Mouse (Mus musculus) heart, embryonic 11.5 days (tissue): ENCODE measurements around the gene Ldb3. TPM values are rescaled to one million over a fixed set of nuclear protein-coding genes. Genes with fewer than 3 reads are reported as not detected.

ENCODE experiments used
- ATAC-seq: fragments of 200-750 bp; cut with Nextera tagmentation; replicated peaks from 2 replicates; pipeline ENCODE4 v1.8.0; 2017; ENCODE audit warnings: moderate library complexity; ENCODE audit not compliant: insufficient number of reproducible peaks, low FRiP score, low TSS enrichment
- H3K27ac ChIP-seq: fragments of 300-500 bp; sonication (generic); 2 replicates; pipeline ENCODE4 v1.5.1; 2014; ENCODE audit warnings: mild to moderate bottlenecking, low read depth, low read length
- H3K27me3 ChIP-seq: fragments of 300-500 bp; sonication (generic); 2 replicates; pipeline ENCODE4 v1.6.1; 2014; ENCODE audit warnings: mild to moderate bottlenecking, low read length, mixed read lengths; ENCODE audit not compliant: control insufficient read depth, insufficient read depth
- H3K36me3 ChIP-seq: fragments of 300-500 bp; sonication (generic); 2 replicates; pipeline ENCODE4 v1.6.1; 2014; ENCODE audit warnings: mild to moderate bottlenecking, low read length, moderate library complexity, mixed read lengths; ENCODE audit not compliant: control insufficient read depth, insufficient read depth
- H3K4me1 ChIP-seq: fragments of 300-500 bp; sonication (generic); 2 replicates; pipeline ENCODE4 v1.6.1; 2014; ENCODE audit warnings: low read length; ENCODE audit not compliant: control insufficient read depth, insufficient read depth
- H3K4me2 ChIP-seq: fragments of 300-500 bp; sonication (generic); 2 replicates; pipeline ENCODE4 v1.6.1; 2014; ENCODE audit warnings: mild to moderate bottlenecking, moderate library complexity
- H3K4me3 ChIP-seq: fragments of 300-500 bp; sonication (generic); 2 replicates; pipeline ENCODE4 v1.5.1; 2014; ENCODE audit warnings: low read depth, low read length
- H3K9ac ChIP-seq: fragments of 300-500 bp; sonication (generic); 2 replicates; pipeline ENCODE4 v1.6.1; 2014; ENCODE audit warnings: mild to moderate bottlenecking, low read depth, low read length, moderate library complexity
- H3K9me3 ChIP-seq: fragments of 300-500 bp; sonication (generic); replicated peaks from 2 replicates; pipeline ENCODE4 v1.6.1; 2016; ENCODE audit warnings: low read length; ENCODE audit not compliant: control insufficient read depth
- WGBS: fragments of 180-500 bp; shearing (Covaris S2); extraction: QIAGEN DNeasy Blood & Tissue Kit; methylation state at CpG from one replicate; pipeline ENCODE4 v1.1.7; 2014; ENCODE audit not compliant: insufficient replicate concordance; 5-methylcytosine and 5-hydroxymethylcytosine counted together
- polyA plus RNA-seq: library from polyadenylated mRNA; unstranded; fragments of >200 nt; fragmentation: Nextera tagmentation; extraction: Ambion mirVana; gene quantifications from 2 replicates; pipeline ENCODE4 v1.2.1, GENCODE M21; 2014

The Ldb3 gene
- polyA plus RNA-seq, 1 experiment from 2014 or later = 221 TPM

DNA sequence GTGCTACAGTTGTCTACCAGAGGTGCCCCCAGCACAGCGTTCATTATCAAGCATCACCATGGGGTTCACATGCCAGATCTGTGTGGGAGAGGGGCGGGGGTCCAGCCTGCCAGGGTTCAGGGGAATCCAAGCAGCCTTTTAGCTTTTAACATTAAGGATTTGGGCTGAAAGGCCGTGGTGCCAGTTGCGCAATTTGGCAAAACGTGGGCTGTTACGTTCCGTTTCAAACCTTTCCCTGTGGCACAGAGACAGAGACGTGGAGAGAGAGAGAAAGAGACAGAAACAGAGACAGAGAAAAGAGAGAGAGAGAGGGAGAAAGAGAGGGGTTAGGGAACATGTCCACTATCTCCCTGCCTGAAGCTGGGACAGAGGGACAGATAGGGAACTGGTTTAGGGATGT is 26.8 kb downstream of the Ldb3 start:
- Histone ChIP-seq H3K27me3 (no peaks in the 10 kb centered on the region), H3K4me3 (no peak overlapping the region), H3K4me2 (no peak overlapping the region), H3K9me3 (no peaks in the 10 kb centered on the region), H3K36me3 (peaks cover 14% of the 10 kb centered on the region), H3K9ac (no peak overlapping the region; the same call in 1 of the 2 replicates), H3K27ac (no peak overlapping the region; the same call in 1 of the 2 replicates), H3K4me1 (peaks cover 33% of the 10 kb centered on the region)
- ATAC-seq = no peak
- WGBS = 90% methylated on average over 8 of the region's 8 CpGs

DNA sequence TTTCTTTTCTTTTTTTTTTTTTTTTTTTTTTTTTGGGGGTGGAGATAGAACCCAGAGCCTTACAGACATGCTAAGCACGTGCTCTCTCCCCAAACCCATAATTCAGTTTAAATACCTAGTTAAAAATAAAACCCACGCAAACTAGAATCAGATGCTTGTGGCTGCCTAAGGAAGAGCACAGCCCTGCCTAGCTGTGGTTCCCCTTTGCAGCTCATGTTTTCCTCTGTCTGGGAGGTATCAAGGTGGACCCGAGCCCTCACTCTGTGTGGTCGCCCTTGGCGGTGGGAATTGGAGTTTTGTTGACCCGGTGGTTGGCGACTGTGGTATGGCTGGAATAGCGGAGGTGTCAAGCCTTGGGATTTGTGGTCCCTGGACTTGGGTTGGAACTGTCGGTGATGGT is 29.5 kb downstream of the Ldb3 start:
- peaks cover 12% of the 10 kb centered on the region for H3K36me3 ChIP-seq
- WGBS = 80% methylated on average over 9 of the region's 9 CpGs
- no peak overlapping the region for H3K4me3 ChIP-seq
- ATAC-seq = no peak
- H3K9me3 ChIP-seq = no peaks in the 10 kb centered on the region
- no peak overlapping the region for H3K27ac ChIP-seq
- H3K9ac ChIP-seq = no peak overlapping the region
- no peak overlapping the region for H3K4me2 ChIP-seq
- H3K4me1 ChIP-seq = peaks cover 17% of the 10 kb centered on the region
- H3K27me3 ChIP-seq = no peaks in the 10 kb centered on the region

DNA sequence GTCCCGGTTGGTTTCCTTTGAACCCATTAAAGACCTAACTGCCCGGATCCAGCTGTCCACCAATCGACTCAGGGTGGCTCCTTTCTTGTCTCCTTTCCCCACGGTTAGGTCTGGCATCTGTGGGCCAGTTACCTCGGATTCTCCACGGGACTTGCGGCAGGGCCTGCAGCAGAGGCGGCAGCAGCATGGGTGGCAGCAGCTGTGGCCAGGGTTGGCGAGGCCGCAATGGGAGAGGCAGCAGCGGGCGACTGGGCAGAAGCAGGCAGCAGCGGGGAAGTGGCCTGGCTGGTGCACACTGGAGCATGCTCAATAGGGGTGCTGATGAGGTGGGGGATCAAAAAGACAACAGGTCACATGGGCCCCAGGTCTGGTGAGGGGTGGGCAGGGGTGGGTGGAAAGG is 33.3 kb downstream of the Ldb3 start:
- Histone ChIP-seq H3K4me1 (peaks cover 9% of the 10 kb centered on the region), H3K4me2 (peak overlapping the region; percentile 17; the same call in 1 of the 2 replicates)

DNA sequence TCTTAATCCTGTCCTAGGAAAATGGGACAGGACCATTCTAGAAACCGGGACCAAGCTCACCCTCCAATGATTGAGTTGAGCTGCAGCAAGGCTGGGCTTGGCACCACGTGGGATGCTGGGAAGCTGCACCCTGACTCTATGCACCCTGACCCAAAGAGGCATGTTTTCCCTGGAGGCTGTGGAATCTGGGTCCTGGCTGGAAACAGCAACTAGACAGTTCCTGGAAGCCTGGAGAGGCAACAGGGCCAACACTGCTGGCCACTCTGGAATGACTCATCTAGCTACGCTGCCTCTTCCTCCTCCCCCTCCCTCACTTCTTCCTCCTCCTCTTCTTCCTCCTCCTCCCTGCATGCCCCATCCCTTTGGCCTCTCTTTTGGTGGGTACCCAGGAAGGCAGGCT is 34.4 kb downstream of the Ldb3 start:
- 63% methylated on average over 3 of the region's 3 CpGs for WGBS
- Histone ChIP-seq H3K4me2 (no peak overlapping the region), H3K27ac (no peak overlapping the region), H3K9ac (0 out of 2 replicates have a peak overlapping the region, but pooled peaks have one; percentile 22), H3K36me3 (peaks cover 7% of the 10 kb centered on the region; the same call in 1 of the 2 replicates), H3K4me1 (peaks cover 17% of the 10 kb centered on the region), H3K4me3 (no peak overlapping the region), H3K9me3 (no peaks in the 10 kb centered on the region), H3K27me3 (no peaks in the 10 kb centered on the region)
- no peak for ATAC-seq

More for the DNA sequence above, 33.3 kb downstream of the Ldb3 start:
- Histone ChIP-seq H3K4me3 (no peak overlapping the region), H3K27me3 (no peaks in the 10 kb centered on the region), H3K9me3 (no peaks in the 10 kb centered on the region), H3K9ac (no peak overlapping the region), H3K27ac (peak overlapping the region; percentile 70), H3K36me3 (peaks cover 7% of the 10 kb centered on the region)
- WGBS = 64% methylated on average over 13 of the region's 13 CpGs
- ATAC-seq = no peak

DNA sequence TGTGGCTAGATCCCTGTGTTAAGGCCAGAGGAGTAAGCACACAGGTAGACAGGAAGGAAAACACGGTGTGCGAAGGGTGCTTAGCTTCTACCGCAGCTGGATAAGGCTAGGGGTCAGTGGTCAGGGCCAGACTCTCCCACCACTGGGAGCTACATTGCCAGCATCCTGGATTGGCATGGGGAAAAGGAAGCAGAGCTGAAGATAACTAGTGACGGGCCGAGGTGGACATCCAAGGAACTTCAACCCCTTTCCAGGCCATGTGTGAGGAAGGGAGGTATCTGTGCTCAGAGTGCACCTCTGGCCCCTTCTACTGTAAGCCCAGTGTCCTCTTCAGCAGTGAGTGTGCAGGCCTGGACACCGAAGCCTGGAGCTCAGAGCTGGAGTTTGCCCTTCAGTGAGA is 35.0 kb downstream of the Ldb3 start:
- WGBS = 63% methylated on average over 6 of the region's 6 CpGs
- H3K9ac ChIP-seq = no peak overlapping the region
- H3K27ac ChIP-seq = no peak overlapping the region

DNA sequence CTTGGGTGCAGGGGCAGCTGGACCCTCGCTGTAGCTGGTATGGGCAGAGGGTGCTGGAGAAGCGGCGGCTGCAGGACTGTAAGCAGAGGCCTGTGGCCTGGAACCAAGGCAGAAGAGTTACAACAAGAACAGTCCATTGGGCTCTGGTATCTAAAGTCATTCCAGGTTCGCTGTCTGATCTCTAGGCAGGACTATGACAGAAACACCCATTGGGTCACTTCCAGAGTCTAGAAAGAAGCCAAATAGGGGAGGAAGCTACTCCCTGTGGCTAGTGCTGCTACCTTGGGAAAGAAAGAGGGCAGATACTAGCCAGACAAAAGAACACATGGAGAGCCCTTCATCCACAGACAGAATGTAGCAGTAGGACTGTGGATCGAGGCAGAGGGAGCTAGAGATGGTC is 36.3 kb downstream of the Ldb3 start:
- Histone ChIP-seq H3K36me3 (no peaks in the 10 kb centered on the region), H3K4me3 (no peak overlapping the region), H3K4me1 (peaks cover 30% of the 10 kb centered on the region), H3K9me3 (no peaks in the 10 kb centered on the region), H3K4me2 (no peak overlapping the region), H3K27ac (no peak overlapping the region), H3K27me3 (no peaks in the 10 kb centered on the region), H3K9ac (no peak overlapping the region)
- no peak for ATAC-seq
- 79% methylated on average over 5 of the region's 5 CpGs for WGBS

More for the DNA sequence above, 35.0 kb downstream of the Ldb3 start:
- Histone ChIP-seq H3K9me3 (no peaks in the 10 kb centered on the region), H3K4me2 (no peak overlapping the region), H3K27me3 (no peaks in the 10 kb centered on the region), H3K4me3 (no peak overlapping the region), H3K36me3 (peaks cover 6% of the 10 kb centered on the region; the same call in 1 of the 2 replicates), H3K4me1 (peaks cover 23% of the 10 kb centered on the region)
- no peak for ATAC-seq

DNA sequence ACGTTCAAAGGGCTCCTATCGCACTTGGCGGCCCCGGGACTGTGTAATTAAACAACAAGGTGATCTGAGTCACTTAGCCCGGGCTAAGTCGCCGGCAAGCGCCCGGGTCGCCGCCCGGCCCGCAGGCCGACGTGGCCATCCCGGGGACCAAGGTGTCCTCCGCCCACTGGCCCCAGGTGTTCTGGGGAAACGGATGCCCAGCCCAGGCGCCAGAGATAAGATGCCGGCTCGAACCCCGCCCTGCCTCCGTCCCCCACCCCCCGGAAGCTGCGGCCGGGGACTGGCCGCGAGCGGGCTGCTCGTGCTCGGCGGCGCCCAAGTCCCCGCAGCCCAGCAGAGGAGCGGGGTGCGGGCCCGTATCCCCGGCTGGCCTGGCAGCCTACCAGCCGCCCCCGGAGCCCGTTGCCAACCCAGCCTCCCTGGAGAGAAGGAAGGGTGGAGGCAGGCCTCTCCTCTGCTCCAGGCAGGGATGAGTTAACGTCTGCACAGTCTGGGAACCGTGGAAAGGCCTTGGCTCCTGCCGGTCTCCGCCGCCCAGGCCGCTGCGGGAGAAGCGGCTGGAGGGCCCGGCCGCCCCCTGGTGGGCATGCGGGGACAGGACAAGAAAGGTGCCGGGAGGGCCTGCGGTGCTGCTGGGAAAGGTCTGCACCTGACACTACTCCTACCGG is 39.3 kb downstream of the Ldb3 start:
- no peaks in the 10 kb centered on the region for H3K27me3 ChIP-seq
- peak overlapping the region; percentile 84 for H3K27ac ChIP-seq
- H3K4me3 ChIP-seq = peak overlapping the region; percentile 57
- peak overlapping the region; percentile 83 for H3K9ac ChIP-seq
- H3K4me1 ChIP-seq = peaks cover 44% of the 10 kb centered on the region
- 1% methylated on average over 55 of the region's 55 CpGs for WGBS
- ATAC-seq = peak; percentile 70
- H3K36me3 ChIP-seq = no peaks in the 10 kb centered on the region
- H3K9me3 ChIP-seq = no peaks in the 10 kb centered on the region
- H3K4me2 ChIP-seq = peak overlapping the region; percentile 87

DNA sequence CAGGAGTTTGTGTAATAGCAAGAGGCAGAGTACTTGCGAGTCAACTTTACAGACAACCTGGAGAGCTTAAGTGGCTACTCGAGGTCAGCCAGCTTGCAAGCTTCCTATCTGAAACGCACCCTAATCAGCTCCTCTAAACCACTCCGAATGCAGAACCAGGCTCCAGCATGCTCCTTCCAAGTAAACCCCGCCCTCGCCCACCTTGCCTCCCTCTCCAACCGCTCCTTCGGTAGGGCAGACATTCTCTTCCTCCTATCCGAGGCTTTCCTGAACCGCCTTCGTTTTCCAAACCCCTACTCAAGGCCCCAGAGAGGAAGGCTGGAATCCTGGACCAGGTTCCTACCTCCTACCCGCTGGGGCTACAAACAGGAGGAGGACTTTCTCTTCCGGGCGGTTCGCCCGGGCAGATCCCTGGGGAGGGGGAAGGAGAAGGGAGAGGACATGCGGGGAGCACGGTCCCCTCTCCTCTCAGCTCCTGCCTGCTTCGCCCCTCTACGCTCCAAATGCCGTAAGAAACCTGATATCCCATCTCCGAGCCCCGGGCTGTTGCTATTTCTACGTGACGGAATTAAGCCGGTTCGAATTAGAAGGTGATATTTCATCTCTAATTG is 40.0 kb downstream of the Ldb3 start:
- Histone ChIP-seq H3K9ac (peak overlapping the region; percentile 83), H3K27ac (peak overlapping the region; percentile 84), H3K27me3 (no peaks in the 10 kb centered on the region), H3K9me3 (no peaks in the 10 kb centered on the region), H3K4me2 (peak overlapping the region; percentile 87), H3K4me3 (peak overlapping the region; percentile 57), H3K36me3 (peaks cover 2% of the 10 kb centered on the region; the same call in 1 of the 2 replicates), H3K4me1 (peaks cover 45% of the 10 kb centered on the region)
- ATAC-seq = 0 out of 2 replicates have a peak, but pooled peaks have one; percentile 2
- WGBS = 2% methylated on average over 26 of the region's 27 CpGs
